Mouse (Mus musculus): ENCODE measurements at regions not wholly inside any gene's neighbourhood (a gene's known extent, or its start where the extent isn't known, plus 50 kb on each side); places are given as distances from the start of the nearest gene placed in this dataset.

GRCm38 (mm10) chr8:89465211-89465753 lies 421.3 kb upstream of the Sall1 start:
- TF ChIP-seq TAL1 (IDR thresholded peaks at IDR 0.05; ENCODE audit: low read length) (no peak), GATA1 (IDR thresholded peaks at IDR 0.05; ENCODE audit: low read length) (no peak)

All from erythroblast, embryonic 14.5 days (primary cell).